Mouse (Mus musculus) MEL (cell line): ENCODE measurements at regions not wholly inside any gene's neighbourhood (a gene's known extent, or its start where the extent isn't known, plus 50 kb on each side); places are given as distances from the start of the nearest gene placed in this dataset.

Experiments
- DNase-seq: peaks from one replicate; pipeline ENCODE4 v3.0.0; 2011; ENCODE audit warnings: low read depth, low spot score
- H3K27ac ChIP-seq: 2 replicates; pipeline ENCODE4 v1.5.1; 2012; ENCODE audit warnings: low read depth, mild to moderate bottlenecking, control low read depth, low read length, moderate library complexity; ENCODE audit not compliant: control insufficient read depth
- H3K27me3 ChIP-seq, 2 experiments: fragments of 150-350 bp in 1 of 2; sonication (generic) in 1 of 2; 2 replicates each; pipeline ENCODE4 v1.6.1; 2012; ENCODE audit warnings: low read length in 2 of 2, mild to moderate bottlenecking in 2 of 2, improper control_type of control experiment in 1 of 2, moderate library complexity in 1 of 2; ENCODE audit not compliant: insufficient read depth in 2 of 2, control insufficient read depth in 1 of 2
- H3K36me3 ChIP-seq, 2 experiments: 2 replicates each; pipeline ENCODE4 v1.6.1; 2012 to 2014; ENCODE audit warnings: low read length in 2 of 2, improper control_type of control experiment in 1 of 2, inconsistent platforms in 1 of 2, mild to moderate bottlenecking in 1 of 2; ENCODE audit not compliant: insufficient read depth in 2 of 2, control insufficient read depth in 1 of 2
- H3K4me1 ChIP-seq, 2 experiments: fragments of 150-350 bp in 1 of 2; sonication (generic) in 1 of 2; 2 replicates each; pipeline ENCODE4 v1.6.1; 2012; ENCODE audit warnings: low read length in 2 of 2, improper control_type of control experiment in 1 of 2, mild to moderate bottlenecking in 1 of 2; ENCODE audit not compliant: insufficient read depth in 2 of 2, control insufficient read depth in 1 of 2
- H3K4me3 ChIP-seq, 2 experiments: fragments of 150-350 bp in 1 of 2; sonication (generic) in 1 of 2; 2 replicates each; pipeline ENCODE4 v1.5.1; 2012; ENCODE audit warnings: low read depth in 2 of 2, low read length in 2 of 2, mild to moderate bottlenecking in 2 of 2, moderate library complexity in 2 of 2, control low read depth in 1 of 2, improper control_type of control experiment in 1 of 2; ENCODE audit not compliant: control insufficient read depth in 1 of 2, insufficient read depth in 1 of 2
- H3K79me2 ChIP-seq: 2 replicates; pipeline ENCODE4 v1.6.1; 2012; ENCODE audit warnings: mild to moderate bottlenecking, low read length, moderate library complexity; ENCODE audit not compliant: control insufficient read depth, poor library complexity, insufficient read depth
- H3K9ac ChIP-seq: 2 replicates; pipeline ENCODE4 v1.6.1; 2012; ENCODE audit warnings: low read depth, mild to moderate bottlenecking, control low read depth, low read length, moderate library complexity; ENCODE audit not compliant: control insufficient read depth, poor library complexity, severe bottlenecking
- H3K9me3 ChIP-seq: fragments of 150-350 bp; sonication (generic); replicated peaks from 2 replicates; pipeline ENCODE4 v1.6.1; 2012; ENCODE audit warnings: mild to moderate bottlenecking, low read length, improper control_type of control experiment, moderate library complexity; ENCODE audit not compliant: insufficient read depth
- BHLHE40 ChIP-seq: IDR thresholded peaks from 2 replicates; pipeline ENCODE4 v1.6.1; 2012; ENCODE audit warnings: low read depth, mild to moderate bottlenecking, inconsistent platforms, low read length, improper control_type of control experiment, borderline replicate concordance
- CHD1 ChIP-seq: IDR thresholded peaks from 2 replicates; pipeline ENCODE4 v1.6.1; 2012; ENCODE audit warnings: low read depth, mild to moderate bottlenecking, inconsistent platforms, low read length, improper control_type of control experiment
- CHD2 ChIP-seq: IDR thresholded peaks from 2 replicates; pipeline ENCODE4 v1.6.1; 2011; ENCODE audit warnings: low read length, improper control_type of control experiment
- ELF1 ChIP-seq: IDR thresholded peaks from 2 replicates; pipeline ENCODE4 v1.6.1; 2014; ENCODE audit warnings: low read depth, mild to moderate bottlenecking, inconsistent platforms, low read length, improper control_type of control experiment, moderate library complexity
- HCFC1 ChIP-seq: IDR thresholded peaks from 2 replicates; pipeline ENCODE4 v1.6.1; 2012; ENCODE audit warnings: low read depth, mild to moderate bottlenecking, inconsistent platforms, low read length, improper control_type of control experiment, moderate library complexity
- MAFK ChIP-seq: IDR thresholded peaks from 2 replicates; pipeline ENCODE4 v1.6.1; 2011; ENCODE audit warnings: low read depth, mild to moderate bottlenecking, low read length, improper control_type of control experiment, borderline replicate concordance
- MAZ ChIP-seq: IDR thresholded peaks from 2 replicates; pipeline ENCODE4 v1.6.1; 2012; ENCODE audit warnings: low read depth, mild to moderate bottlenecking, inconsistent platforms, low read length, improper control_type of control experiment
- NELFE ChIP-seq: IDR thresholded peaks from 2 replicates; pipeline ENCODE4 v1.6.1; 2011; ENCODE audit warnings: low read depth, low read length, improper control_type of control experiment
- RAD21 ChIP-seq: IDR thresholded peaks from 2 replicates; pipeline ENCODE4 v1.6.1; 2011; ENCODE audit warnings: mild to moderate bottlenecking, low read depth, low read length, improper control_type of control experiment
- RCOR1 ChIP-seq: IDR thresholded peaks from 2 replicates; pipeline ENCODE4 v1.6.1; 2012; ENCODE audit warnings: low read depth, mild to moderate bottlenecking, inconsistent platforms, low read length, improper control_type of control experiment
- SMC3 ChIP-seq: IDR thresholded peaks from 2 replicates; pipeline ENCODE4 v1.6.1; 2011; ENCODE audit warnings: low read depth, low read length, improper control_type of control experiment
- TAL1 ChIP-seq: IDR thresholded peaks from 2 replicates; pipeline ENCODE4 v1.6.1; 2012; ENCODE audit warnings: mild to moderate bottlenecking, inconsistent platforms, low read length, moderate library complexity, mixed read lengths
- TBP ChIP-seq: IDR thresholded peaks from 2 replicates; pipeline ENCODE4 v1.8.0; 2011; ENCODE audit warnings: low read depth, low read length, improper control_type of control experiment
- USF1 ChIP-seq: IDR thresholded peaks from 2 replicates; pipeline ENCODE4 v1.6.1; 2014; ENCODE audit warnings: low read depth, mild to moderate bottlenecking, inconsistent platforms, low read length, improper control_type of control experiment, moderate library complexity
- ZC3H11A ChIP-seq: IDR thresholded peaks from 2 replicates; pipeline ENCODE4 v1.6.1; 2012; ENCODE audit warnings: low read depth, mild to moderate bottlenecking, inconsistent platforms, low read length, improper control_type of control experiment
- ZKSCAN1 ChIP-seq: IDR thresholded peaks from 2 replicates; pipeline ENCODE4 v1.6.1; 2012; ENCODE audit warnings: low read depth, mild to moderate bottlenecking, inconsistent platforms, low read length, improper control_type of control experiment, moderate library complexity

DNA sequence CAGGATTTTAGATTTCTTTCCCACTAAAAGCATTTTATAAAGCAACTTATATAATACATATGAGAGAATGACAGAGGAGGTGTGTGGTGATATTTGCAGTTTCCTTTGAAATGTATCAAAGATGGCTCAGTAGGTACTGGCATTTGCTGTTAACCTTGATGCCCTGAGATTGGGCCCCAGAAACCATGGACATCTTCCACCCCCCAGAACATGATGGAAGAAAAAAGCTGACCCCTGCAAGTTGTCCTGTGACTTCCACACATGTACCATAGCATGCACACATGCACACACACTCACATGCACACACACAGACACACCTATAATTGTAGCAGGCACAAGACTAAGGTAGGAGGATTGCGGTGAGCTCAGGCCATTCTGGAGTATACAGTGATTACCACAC, 171.4 kb downstream of the Usp46 start:
- Histone ChIP-seq H3K4me3 (no peak overlapping the region), H3K27me3 (peaks cover 2 to 5% of the 10 kb centered on the region in 2 experiments; a peak in 3 of 4 replicates), H3K9me3 (no peaks in the 10 kb centered on the region), H3K79me2 (no peaks in the 10 kb centered on the region), H3K4me1 (no peaks in the 10 kb centered on the region), H3K9ac (no peak overlapping the region), H3K27ac (no peak overlapping the region), H3K36me3 (no peaks in the 10 kb centered on the region)
- no peak for DNase-seq
- TF ChIP-seq USF1: no peak
- TF ChIP-seq CHD2: no peak
- no peak for TF ChIP-seq NELFE
- TF ChIP-seq CHD1: no peak
- no peak for TF ChIP-seq RAD21
- no peak for TF ChIP-seq TBP
- TF ChIP-seq BHLHE40: no peak
- no peak for TF ChIP-seq MAZ
- TF ChIP-seq TAL1: no peak
- no peak for TF ChIP-seq SMC3
- TF ChIP-seq ZC3H11A: no peak
- TF ChIP-seq ZKSCAN1: no peak
- no peak for TF ChIP-seq MAFK
- TF ChIP-seq ELF1: no peak
- no peak for TF ChIP-seq HCFC1

DNA sequence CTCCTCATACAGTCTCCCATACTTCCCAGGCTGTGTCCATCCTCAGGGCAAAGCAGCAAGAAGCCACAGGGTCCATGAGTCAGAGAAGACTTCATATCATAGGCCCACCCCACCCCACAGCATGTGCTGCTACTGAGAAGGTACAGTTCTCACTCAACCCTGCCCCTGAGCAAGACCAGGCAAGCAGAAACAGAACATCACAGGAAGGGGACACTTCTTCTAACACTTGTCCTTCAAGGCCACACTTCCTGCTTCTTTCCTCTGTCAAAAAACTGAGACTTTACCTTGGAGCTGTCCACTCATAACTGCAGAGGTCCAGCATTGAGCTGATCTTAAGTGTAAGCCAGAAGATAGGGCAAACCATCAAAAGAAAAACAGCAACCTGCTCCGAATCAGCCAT, 166.6 kb downstream of the Usp46 start:
- H3K36me3 ChIP-seq: no peaks in the 10 kb centered on the region
- no peak for TF ChIP-seq RCOR1
- TF ChIP-seq, all 39 proteins: peak for 0
- Histone ChIP-seq H3K9me3 (no peaks in the 10 kb centered on the region), H3K27me3 (peaks cover 2 to 5% of the 10 kb centered on the region in 2 experiments; a peak in 3 of 4 replicates), H3K27ac (no peak overlapping the region), H3K9ac (no peak overlapping the region), H3K4me3 (no peak overlapping the region), H3K79me2 (no peaks in the 10 kb centered on the region), H3K4me1 (no peaks in the 10 kb centered on the region)
- no peak for DNase-seq
